Mouse (Mus musculus): ENCODE results near the gene Phc2.

DNA sequence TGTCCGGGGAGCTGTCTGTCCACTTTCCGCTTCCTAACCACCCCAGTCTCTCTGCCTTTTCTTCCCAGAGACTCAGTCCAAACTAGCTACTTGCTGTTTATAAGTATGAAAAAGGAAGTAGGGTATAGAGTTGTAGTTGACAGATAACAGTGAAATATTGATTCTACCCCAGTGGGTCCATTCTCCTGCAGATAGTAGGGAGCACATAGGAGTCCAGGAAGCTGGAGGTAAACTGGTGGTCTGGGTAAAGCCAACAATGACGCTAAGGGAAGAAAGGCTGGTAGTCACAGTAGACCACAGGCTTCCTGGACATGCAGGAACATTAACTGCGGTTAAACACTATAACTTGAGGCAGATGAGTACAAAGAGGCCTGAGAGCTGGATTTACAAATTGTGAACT is 36.7 kb downstream of the Phc2 start:
- TF ChIP-seq CTCF (IDR thresholded peaks at IDR 0.05; ENCODE audit: low read depth, low read length) (no peak), POLR2A (IDR thresholded peaks at IDR 0.05; ENCODE audit: borderline replicate concordance, low read depth, low read length) (no peak)
